Mouse (Mus musculus) heart, embryonic 11.5 days (tissue): ENCODE measurements around the gene Smok3b. TPM values are rescaled to one million over a fixed set of nuclear protein-coding genes. Genes with fewer than 3 reads are reported as not detected.
"Not testable (repeated sequence)": the region's sequence is repeated elsewhere in the genome, so short reads cannot be mapped to it uniquely, and the experiment has no call there.

Source experiments
- ATAC-seq: fragments of 200-750 bp; cut with Nextera tagmentation; replicated peaks from 2 replicates; pipeline ENCODE4 v1.8.0; 2017; ENCODE audit warnings: moderate library complexity; ENCODE audit not compliant: insufficient number of reproducible peaks, low FRiP score, low TSS enrichment
- H3K27ac ChIP-seq: fragments of 300-500 bp; sonication (generic); 2 replicates; pipeline ENCODE4 v1.5.1; 2014; ENCODE audit warnings: mild to moderate bottlenecking, low read depth, low read length
- H3K27me3 ChIP-seq: fragments of 300-500 bp; sonication (generic); 2 replicates; pipeline ENCODE4 v1.6.1; 2014; ENCODE audit warnings: mild to moderate bottlenecking, low read length, mixed read lengths; ENCODE audit not compliant: control insufficient read depth, insufficient read depth
- H3K36me3 ChIP-seq: fragments of 300-500 bp; sonication (generic); 2 replicates; pipeline ENCODE4 v1.6.1; 2014; ENCODE audit warnings: mild to moderate bottlenecking, low read length, moderate library complexity, mixed read lengths; ENCODE audit not compliant: control insufficient read depth, insufficient read depth
- H3K4me1 ChIP-seq: fragments of 300-500 bp; sonication (generic); 2 replicates; pipeline ENCODE4 v1.6.1; 2014; ENCODE audit warnings: low read length; ENCODE audit not compliant: control insufficient read depth, insufficient read depth
- H3K4me2 ChIP-seq: fragments of 300-500 bp; sonication (generic); 2 replicates; pipeline ENCODE4 v1.6.1; 2014; ENCODE audit warnings: mild to moderate bottlenecking, moderate library complexity
- H3K4me3 ChIP-seq: fragments of 300-500 bp; sonication (generic); 2 replicates; pipeline ENCODE4 v1.5.1; 2014; ENCODE audit warnings: low read depth, low read length
- H3K9ac ChIP-seq: fragments of 300-500 bp; sonication (generic); 2 replicates; pipeline ENCODE4 v1.6.1; 2014; ENCODE audit warnings: mild to moderate bottlenecking, low read depth, low read length, moderate library complexity
- H3K9me3 ChIP-seq: fragments of 300-500 bp; sonication (generic); replicated peaks from 2 replicates; pipeline ENCODE4 v1.6.1; 2016; ENCODE audit warnings: low read length; ENCODE audit not compliant: control insufficient read depth
- WGBS: fragments of 180-500 bp; shearing (Covaris S2); extraction: QIAGEN DNeasy Blood & Tissue Kit; methylation state at CpG from one replicate; pipeline ENCODE4 v1.1.7; 2014; ENCODE audit not compliant: insufficient replicate concordance; 5-methylcytosine and 5-hydroxymethylcytosine counted together
- polyA plus RNA-seq: library from polyadenylated mRNA; unstranded; fragments of >200 nt; fragmentation: Nextera tagmentation; extraction: Ambion mirVana; gene quantifications from 2 replicates; pipeline ENCODE4 v1.2.1, GENCODE M21; 2014

Gene Smok3b
- polyA plus RNA-seq, 1 experiment from 2014 or later = not detected

DNA sequence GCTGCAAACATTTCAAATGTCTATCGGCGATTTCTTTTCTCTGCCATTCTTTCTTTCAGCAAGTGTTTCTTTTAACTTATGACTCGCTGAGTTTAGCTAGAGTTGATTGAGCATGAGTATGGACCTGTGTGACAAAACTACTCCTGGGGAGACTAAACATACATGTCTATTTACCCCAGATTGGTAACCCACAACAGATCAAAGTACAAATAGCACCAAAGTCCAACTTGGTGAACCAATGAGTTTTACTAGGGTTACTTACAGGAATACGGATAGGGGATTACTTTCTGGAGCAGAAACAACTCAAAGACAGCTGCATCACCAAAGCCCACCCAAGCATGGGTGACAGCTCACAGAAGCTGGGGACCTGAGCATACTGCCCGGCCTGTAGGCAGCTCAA is 11.8 kb upstream of the Smok3b start:
- Histone ChIP-seq H3K4me3 (no peak overlapping the region), H3K36me3 (no peaks in the 10 kb centered on the region), H3K4me2 (no peak overlapping the region), H3K9ac (no peak overlapping the region), H3K27ac (no peak overlapping the region), H3K27me3 (no peaks in the 10 kb centered on the region), H3K9me3 (no peaks in the 10 kb centered on the region), H3K4me1 (no peaks in the 10 kb centered on the region)
- WGBS = 80% methylated on average over 5 of the region's 5 CpGs
- no peak for ATAC-seq

- H3K9ac ChIP-seq = no peak overlapping the region
- H3K4me3 ChIP-seq = no peak overlapping the region
- ATAC-seq = no peak
- H3K9me3 ChIP-seq = no peaks in the 10 kb centered on the region
- WGBS = 81% methylated on average over 5 of the region's 5 CpGs
- H3K27ac ChIP-seq = no peak overlapping the region
- no peaks in the 10 kb centered on the region for H3K4me1 ChIP-seq
- H3K36me3 ChIP-seq = no peaks in the 10 kb centered on the region
- H3K27me3 ChIP-seq = no peaks in the 10 kb centered on the region
- H3K4me2 ChIP-seq = no peak overlapping the region
Observed at GRCm38 (mm10) chr5:138012382-138012781, 8.8 kb upstream of the Smok3b start.

GRCm38 (mm10) chr5:138016530-138016929 is 4.7 kb upstream of the Smok3b start:
- Histone ChIP-seq H3K9ac (no peak overlapping the region), H3K27ac (no peak overlapping the region), H3K9me3 (no peaks in the 10 kb centered on the region), H3K36me3 (no peaks in the 10 kb centered on the region), H3K4me2 (no peak overlapping the region), H3K4me1 (no peaks in the 10 kb centered on the region), H3K27me3 (no peaks in the 10 kb centered on the region), H3K4me3 (no peak overlapping the region)
- no peak for ATAC-seq
- 69% methylated on average over 2 of the region's 2 CpGs for WGBS

- no peak overlapping the region for H3K4me2 ChIP-seq
- ATAC-seq = no peak
- H3K9me3 ChIP-seq = no peaks in the 10 kb centered on the region
- H3K36me3 ChIP-seq = no peaks in the 10 kb centered on the region
- H3K4me3 ChIP-seq = no peak overlapping the region
- H3K9ac ChIP-seq = no peak overlapping the region
- no peaks in the 10 kb centered on the region for H3K4me1 ChIP-seq
- no peak overlapping the region for H3K27ac ChIP-seq
- H3K27me3 ChIP-seq = no peaks in the 10 kb centered on the region
Observed at GRCm38 (mm10) chr5:138016997-138017396, 4.2 kb upstream of the Smok3b start.

DNA sequence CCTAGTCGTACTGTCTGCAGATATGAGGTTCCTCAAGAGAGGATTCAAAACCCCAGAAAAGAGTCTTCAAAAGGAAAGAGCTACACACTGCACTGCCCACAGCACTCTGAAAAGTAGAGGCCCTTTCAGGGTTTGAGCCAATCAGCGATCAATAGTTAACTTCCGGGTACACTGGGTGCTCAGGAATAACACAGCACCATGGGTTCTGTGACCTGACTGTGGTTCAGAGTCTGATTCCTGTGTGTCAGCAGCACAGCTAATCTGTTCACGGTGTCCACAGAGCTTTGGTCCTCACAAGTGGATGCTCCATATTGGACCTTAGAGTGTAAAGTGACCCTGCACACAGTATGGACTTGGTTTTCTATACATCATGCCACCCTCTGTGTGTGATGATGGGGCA is 1.7 kb upstream of the Smok3b start:
- not testable (repeated sequence) for H3K4me2 ChIP-seq, H3K27ac ChIP-seq, H3K36me3 ChIP-seq, H3K9ac ChIP-seq, H3K4me1 ChIP-seq, H3K9me3 ChIP-seq, ATAC-seq, H3K4me3 ChIP-seq, H3K27me3 ChIP-seq
- 84% methylated on average over 3 of the region's 4 CpGs for WGBS

DNA sequence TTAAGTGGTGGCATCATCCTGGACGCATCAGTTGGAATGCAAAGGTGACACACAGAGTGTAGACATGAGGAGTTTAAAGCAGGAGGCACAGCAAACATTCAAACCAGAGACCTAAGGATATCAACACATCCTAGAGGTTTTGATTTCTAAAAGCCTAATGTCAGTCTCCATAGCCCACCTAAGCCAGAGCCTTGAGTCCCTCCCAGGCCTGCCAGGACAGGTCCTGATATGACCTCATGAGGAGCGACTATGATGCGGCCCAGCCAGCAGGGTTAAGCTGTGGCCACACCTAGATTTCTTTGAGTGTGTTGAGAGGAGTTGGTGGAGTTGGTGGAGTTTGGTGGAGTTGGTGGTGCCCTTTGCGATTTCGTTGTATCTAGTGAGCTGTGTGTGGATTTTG is 31.7 kb downstream of the Smok3b start, which contains the start of gene Smok3c:
Gene Smok3c, plus strand, starts transcription at position 301 of the 400 bp plus-strand sequence.
- H3K4me3 ChIP-seq, ATAC-seq, H3K27ac ChIP-seq, H3K27me3 ChIP-seq, H3K9ac ChIP-seq, H3K4me2 ChIP-seq, H3K4me1 ChIP-seq, H3K36me3 ChIP-seq, H3K9me3 ChIP-seq: not testable (repeated sequence)
- WGBS = no CpG with 5 or more reads among the region's 5 CpGs

DNA sequence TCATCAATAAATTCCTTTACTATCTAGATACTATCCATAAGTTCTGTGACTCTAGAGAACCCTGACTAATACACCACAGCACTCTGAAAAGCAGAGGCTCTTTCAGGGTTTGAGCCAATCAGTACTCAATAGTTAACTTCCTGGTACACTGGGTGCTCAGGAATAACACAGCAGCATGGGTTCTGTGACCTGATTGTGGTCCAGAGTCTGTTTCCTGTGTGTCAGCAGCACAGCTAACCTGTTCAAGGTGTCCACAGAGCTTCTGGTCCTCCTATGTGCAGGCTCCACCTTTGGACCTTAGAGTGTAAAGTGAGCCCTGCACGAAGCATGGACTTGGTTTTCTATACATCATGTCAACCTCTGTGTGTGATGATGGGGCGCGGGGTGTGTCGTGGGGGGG is 52.6 kb downstream of the Smok3b start:
- no peaks in the 10 kb centered on the region for H3K36me3 ChIP-seq
- no peak overlapping the region for H3K9ac ChIP-seq
- 77% methylated on average over 4 of the region's 4 CpGs for WGBS
- no peaks in the 10 kb centered on the region for H3K4me1 ChIP-seq
- no peak for ATAC-seq
- H3K27ac ChIP-seq = no peak overlapping the region
- no peak overlapping the region for H3K4me2 ChIP-seq
- no peak overlapping the region for H3K4me3 ChIP-seq
- no peaks in the 10 kb centered on the region for H3K27me3 ChIP-seq
- no peaks in the 10 kb centered on the region for H3K9me3 ChIP-seq

DNA sequence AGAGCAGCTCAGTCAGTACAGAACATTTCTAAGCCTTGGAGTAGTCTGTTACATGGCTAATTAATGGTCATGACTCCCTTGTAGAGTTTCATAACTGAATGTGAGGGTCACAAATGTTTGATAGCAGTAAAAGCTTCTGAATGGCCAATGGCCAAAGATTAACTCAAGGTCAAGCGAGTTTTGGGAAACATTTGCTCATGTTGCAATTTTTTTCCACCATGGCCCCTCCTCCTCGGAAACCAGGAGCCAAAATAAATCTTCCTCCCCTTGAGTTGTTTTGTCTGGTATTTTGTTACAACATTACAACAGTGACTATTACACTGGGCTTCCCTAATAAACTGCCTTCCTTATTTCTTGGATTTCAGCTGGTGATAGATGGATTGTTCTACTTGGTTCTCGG is 54.5 kb downstream of the Smok3b start:
- no peak overlapping the region for H3K4me2 ChIP-seq
- H3K9me3 ChIP-seq = no peaks in the 10 kb centered on the region
- no peak overlapping the region for H3K9ac ChIP-seq
- no peaks in the 10 kb centered on the region for H3K4me1 ChIP-seq
- H3K4me3 ChIP-seq = no peak overlapping the region
- 66% methylated on average over 3 of the region's 3 CpGs for WGBS
- H3K27me3 ChIP-seq = no peaks in the 10 kb centered on the region
- ATAC-seq = no peak
- H3K36me3 ChIP-seq = no peaks in the 10 kb centered on the region
- H3K27ac ChIP-seq = no peak overlapping the region

GRCm38 (mm10) chr5:138076148-138076547 is 54.9 kb downstream of the Smok3b start:
- ATAC-seq = no peak

More at GRCm38 (mm10) chr5:138076148-138076547, 54.9 kb downstream of the Smok3b start:
- H3K4me2 ChIP-seq = no peak overlapping the region
- no peak overlapping the region for H3K9ac ChIP-seq
- no peaks in the 10 kb centered on the region for H3K9me3 ChIP-seq
- H3K36me3 ChIP-seq = no peaks in the 10 kb centered on the region
- no peaks in the 10 kb centered on the region for H3K4me1 ChIP-seq
- WGBS = 54% methylated on average over 2 of the region's 2 CpGs
- no peaks in the 10 kb centered on the region for H3K27me3 ChIP-seq
- no peak overlapping the region for H3K27ac ChIP-seq
- H3K4me3 ChIP-seq = no peak overlapping the region
